Mouse (Mus musculus): Measurements from ENCODE around the gene Syn3.
"Not testable (repeated sequence)": the region's sequence is repeated elsewhere in the genome, so short reads cannot be mapped to it uniquely, and the experiment has no call there.

The Syn3 gene

DNA sequence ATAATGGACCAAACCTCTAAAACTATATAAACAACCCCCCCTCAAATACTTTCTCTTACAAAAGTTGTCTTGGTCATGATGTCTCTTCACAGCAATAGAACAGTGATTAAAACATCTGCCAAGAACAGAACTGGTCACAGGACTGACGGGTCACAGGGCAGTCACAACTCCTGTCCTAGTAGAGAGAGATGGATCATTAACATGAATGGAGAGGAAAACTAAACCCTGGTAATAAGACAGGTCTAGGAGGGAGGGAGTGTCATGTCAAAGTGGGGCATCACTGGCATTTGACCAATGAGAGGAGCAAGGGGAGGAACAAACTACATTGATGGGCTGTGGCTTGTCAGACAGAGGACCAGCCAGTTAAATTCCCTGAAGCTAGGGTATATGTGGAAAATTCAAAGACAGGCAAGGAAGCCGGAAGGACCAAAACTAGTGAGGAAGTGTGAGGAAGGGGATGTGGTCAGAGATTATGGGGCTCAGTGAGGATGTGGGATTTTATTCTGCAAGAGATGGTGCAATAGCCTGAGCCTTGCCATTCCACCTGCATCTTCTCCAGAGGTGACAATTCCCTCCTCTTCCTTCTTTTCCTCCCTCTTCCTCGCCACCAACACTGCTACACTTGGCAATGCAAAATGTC, 76.8 kb downstream of the Syn3 start:
- ATAC-seq (ENCODE audit: insufficient number of reproducible peaks, low FRiP score, low TSS enrichment), result no peak

DNA sequence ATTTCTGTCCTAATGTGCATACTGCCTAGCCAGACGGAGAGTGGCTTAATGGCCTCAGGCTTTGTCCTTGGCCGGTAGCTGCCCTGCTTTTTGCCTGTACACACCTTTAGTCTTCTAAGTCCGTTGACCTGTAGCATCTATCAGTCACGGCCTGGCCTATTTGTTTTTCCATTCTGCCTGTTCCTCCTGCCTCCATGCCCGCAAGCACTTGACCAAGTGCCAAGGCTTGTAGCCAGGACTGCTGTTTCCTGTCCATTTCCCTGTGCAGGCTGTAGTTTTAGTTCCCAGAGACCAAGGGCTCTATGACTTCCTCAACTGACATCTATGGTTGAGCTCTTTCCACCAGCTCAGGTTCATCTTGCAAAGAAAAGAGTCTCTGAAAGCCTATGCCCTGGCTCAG, 79.8 kb downstream of the Syn3 start:
- peak; percentile 64 for ATAC-seq (ENCODE audit: insufficient number of reproducible peaks, low FRiP score, low TSS enrichment)

GRCm38 (mm10) chr10:86418345-86418744, 80.4 kb downstream of the Syn3 start:
- no peak for ATAC-seq (ENCODE audit: insufficient number of reproducible peaks, low FRiP score, low TSS enrichment)

- ATAC-seq (ENCODE audit: insufficient number of reproducible peaks, low FRiP score, low TSS enrichment), result no peak
These were observed 81.9 kb downstream of the Syn3 start for GRCm38 (mm10) chr10:86416806-86417205.

DNA sequence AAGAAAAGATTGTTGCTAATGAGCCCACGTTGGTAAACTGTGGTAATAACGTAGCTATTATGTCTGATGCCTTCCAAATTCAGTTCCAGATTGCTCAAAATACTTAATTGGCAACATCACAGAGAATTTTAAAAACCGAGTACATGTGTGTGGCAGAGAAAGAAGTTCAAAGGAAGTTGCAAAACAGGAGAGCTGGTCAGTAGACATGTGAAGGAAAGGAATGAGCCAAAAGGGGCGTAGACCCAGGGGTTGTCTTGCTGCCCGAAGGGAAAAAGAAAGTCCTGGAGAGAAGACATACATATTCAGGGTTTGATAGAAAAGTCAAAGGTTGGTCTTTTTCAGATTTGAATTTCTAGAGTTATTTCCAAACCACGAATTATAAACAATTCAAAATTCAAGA, 87.8 kb downstream of the Syn3 start:
- ATAC-seq (ENCODE audit: insufficient number of reproducible peaks, low FRiP score, low TSS enrichment), result no peak

DNA sequence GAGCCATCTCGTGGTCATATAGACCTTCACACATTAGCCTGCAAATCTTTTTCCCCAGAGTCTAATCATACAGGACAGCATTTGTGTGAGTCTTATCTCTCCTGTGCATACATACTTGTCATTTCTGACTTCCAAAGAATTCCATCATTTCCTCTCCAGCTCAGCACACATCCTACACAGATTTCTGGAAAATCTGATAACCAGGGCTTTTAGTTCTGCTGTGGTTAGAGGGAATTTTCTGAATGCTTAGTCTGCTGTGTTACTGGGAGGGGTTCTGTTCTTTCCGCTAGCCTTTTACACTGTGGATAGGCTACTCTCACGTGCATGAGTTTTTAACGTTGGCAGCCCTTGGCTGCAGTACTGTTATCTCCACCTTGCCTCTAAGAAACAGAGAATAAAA, 91.7 kb downstream of the Syn3 start:
- no peak for ATAC-seq (ENCODE audit: insufficient number of reproducible peaks, low FRiP score, low TSS enrichment)

DNA sequence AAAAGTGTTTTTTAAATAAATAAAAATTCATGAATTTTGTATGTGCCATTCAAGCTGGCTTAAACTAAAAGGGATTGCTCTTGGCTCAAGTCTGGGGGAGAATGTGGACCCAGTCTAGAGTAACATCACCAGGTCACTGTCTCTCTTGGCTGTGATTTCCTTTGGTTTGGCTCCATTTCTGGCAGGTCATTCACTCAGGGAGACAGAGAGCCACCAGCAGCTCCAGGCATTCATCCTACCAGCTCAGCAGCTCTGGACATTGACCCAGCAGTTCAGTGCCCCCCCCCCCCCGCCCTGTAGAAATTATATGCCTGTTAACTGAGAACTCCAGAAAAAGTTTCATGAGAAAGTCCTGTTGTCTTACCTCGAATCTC, 100.4 kb downstream of the Syn3 start:
- no peak for ATAC-seq (ENCODE audit: insufficient number of reproducible peaks, low FRiP score, low TSS enrichment)

DNA sequence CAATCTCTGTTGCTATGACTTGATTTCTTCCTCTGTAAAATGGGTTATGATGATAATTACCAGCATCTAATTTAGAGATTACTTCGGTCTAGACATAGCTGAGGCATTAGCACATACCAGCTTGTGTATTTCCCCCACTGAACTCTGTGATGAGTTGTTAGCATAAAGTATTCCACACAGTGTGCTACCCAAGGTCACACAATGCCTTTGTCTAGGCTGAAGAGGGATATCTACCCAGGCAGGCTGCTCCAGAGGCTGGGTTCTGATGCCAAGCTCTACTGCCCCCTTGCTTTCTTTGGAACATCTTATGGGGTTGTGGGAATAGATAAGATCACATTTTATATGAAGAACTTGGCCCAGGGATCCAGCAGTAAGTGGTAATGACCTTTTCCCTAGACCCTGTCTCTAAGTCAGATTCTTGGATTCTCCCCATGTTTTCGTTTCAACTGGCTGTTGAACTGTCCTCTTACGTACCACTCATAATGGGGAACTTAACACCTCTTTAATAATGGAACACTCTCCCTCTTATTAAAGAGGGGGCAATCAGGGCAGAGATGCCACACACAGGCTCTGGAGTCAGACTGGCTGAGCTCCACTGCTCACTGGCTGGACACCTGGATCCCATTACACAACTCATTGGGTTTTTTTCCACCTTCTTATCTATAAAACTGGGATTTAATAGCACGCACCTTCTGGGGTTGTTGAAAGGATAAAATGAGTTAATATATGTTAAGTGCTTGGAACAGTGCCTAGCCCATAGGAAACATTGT, 100.9 kb downstream of the Syn3 start:
- no peak for ATAC-seq (ENCODE audit: insufficient number of reproducible peaks, low FRiP score, low TSS enrichment)

DNA sequence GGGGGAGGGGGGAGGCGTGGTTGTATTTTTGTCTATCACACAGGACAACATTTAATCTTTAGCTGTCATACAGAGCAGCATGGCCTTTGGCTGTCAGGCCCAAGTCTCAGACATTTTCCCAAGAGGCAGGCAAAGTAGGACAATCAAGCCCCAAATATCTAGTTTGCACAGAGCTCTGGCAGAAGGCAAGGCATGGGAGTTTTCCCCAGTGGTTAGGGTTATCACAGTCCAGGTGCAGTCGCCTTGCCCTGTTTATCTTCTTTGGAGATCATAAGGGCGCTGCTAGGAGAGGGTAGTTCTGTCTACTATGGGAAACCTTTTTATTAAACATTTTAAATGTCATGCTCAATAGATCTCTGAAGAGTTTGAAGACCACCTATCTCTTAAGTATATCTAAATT, 106.3 kb downstream of the Syn3 start:
- ATAC-seq (ENCODE audit: insufficient number of reproducible peaks, low FRiP score, low TSS enrichment), result no peak

DNA sequence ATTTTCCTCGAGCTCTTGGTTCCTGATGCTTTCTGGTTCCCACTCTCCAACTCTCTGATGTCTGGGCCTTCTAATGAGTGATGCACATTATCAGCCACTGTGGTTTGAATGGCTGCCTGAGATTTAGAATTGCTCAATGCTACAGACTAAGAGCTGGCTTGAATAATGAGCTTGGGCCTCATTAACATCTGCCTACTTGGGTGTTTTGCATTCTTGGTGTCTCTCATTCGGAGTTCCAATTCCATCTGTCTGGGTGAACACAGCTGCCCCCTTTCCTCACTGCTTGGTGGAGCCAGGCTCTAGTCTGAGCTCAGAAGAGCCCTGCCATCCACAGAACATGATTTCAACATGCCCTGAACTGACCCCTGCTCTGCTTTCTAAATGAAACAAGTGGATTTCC, 108.8 kb downstream of the Syn3 start:
- ATAC-seq (ENCODE audit: insufficient number of reproducible peaks, low FRiP score, low TSS enrichment), result no peak

GRCm38 (mm10) chr10:86389357-86389756, 109.3 kb downstream of the Syn3 start:
- no peak for ATAC-seq (ENCODE audit: insufficient number of reproducible peaks, low FRiP score, low TSS enrichment)

DNA sequence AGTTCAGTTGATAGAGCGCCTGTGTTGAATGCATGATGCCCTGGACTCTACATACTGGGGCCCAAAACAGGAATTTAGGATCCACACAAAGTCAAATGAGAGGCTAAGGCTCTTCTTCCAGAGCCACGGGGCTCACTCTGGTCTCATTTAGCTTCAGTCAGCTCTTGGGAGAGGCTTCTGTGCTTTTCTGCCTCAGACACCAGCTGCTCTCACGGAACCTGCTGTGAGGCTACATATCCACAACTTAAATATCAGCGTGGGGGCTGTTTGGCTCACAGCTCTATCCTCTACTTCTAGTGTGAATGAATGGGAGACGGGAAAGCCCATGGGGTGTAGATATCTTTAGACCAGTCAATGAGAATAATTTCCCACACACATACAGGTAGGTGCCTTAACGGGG, 109.9 kb downstream of the Syn3 start:
- ATAC-seq (ENCODE audit: insufficient number of reproducible peaks, low FRiP score, low TSS enrichment), result no peak; the same call in 1 of the 2 replicates

DNA sequence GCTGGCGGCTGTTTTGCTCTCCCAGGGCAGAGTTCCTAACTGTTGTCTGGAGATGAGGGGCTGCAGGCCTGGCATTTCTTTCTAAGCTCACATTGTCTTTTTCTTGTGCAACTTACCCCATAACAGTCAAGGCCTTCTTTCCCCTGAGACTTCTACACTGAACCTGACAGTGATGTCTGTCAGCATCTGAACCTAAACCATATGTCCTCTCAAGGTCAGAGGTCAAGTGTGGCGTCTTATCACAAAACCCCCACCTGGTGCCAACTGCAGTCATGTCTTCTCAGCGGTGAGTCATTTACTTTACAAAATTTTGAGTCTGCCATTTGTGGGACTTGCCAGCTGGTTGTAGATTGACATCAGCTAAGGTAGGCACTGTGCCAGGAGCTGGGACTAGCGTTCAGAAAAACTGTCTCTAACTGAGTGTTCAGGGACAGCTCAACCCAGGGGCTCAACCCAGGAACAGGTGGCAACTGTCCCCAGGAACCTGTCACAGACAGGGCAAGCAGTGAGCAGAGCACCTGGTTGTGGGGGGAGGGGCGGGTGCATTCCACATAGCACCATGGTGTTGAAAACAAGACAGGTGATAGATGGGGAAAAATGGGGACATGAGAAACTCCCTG, 110.8 kb downstream of the Syn3 start:
- peak; percentile 69 for ATAC-seq (ENCODE audit: insufficient number of reproducible peaks, low FRiP score, low TSS enrichment)

DNA sequence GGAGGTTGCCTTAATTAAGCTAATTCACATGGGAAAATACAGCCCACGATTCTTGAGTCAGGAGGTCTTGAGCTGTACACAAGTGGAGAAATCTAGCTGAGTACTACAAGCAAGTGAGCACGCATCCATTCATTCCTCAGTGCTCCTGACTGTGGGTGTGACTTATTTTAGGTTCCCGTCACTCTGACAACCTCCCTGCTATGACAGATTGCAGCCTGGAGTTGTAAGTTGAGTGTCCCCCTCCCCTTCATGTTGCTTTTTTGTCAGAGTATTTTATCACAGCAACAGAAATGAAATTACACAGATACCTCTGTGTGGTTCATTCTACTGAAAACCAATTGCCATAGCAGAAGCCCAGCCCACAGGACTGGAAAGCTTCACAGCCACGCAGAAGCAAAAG, 112.5 kb downstream of the Syn3 start:
- no peak for ATAC-seq (ENCODE audit: insufficient number of reproducible peaks, low FRiP score, low TSS enrichment)

- ATAC-seq (ENCODE audit: insufficient number of reproducible peaks, low FRiP score, low TSS enrichment), result no peak
These were observed 113.0 kb downstream of the Syn3 start for GRCm38 (mm10) chr10:86385656-86386055.

GRCm38 (mm10) chr10:86384655-86385054, 114.0 kb downstream of the Syn3 start:
- no peak for ATAC-seq (ENCODE audit: insufficient number of reproducible peaks, low FRiP score, low TSS enrichment)

DNA sequence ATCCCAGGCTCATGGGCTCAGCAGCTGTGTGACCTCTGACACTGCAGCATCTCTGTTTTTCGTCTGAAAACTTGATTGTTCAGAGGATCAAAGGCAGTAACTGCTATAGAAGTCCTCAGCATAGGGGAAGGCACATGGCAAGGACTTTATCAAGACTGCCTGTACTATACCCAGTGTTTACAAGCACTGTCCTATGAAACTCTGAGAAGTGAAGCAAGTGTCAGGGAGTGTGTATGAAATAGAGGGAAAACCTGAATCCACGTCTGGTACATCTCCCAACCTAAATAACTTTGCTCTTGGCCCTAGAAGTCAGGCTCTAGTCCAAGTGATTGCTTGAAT, 116.8 kb downstream of the Syn3 start:
- no peak for ATAC-seq (ENCODE audit: insufficient number of reproducible peaks, low FRiP score, low TSS enrichment)

- ATAC-seq (ENCODE audit: insufficient number of reproducible peaks, low FRiP score, low TSS enrichment), result no peak
These were observed 117.4 kb downstream of the Syn3 start for GRCm38 (mm10) chr10:86381150-86381921.

- ATAC-seq (ENCODE audit: insufficient number of reproducible peaks, low FRiP score, low TSS enrichment), result no peak
These were observed 118.1 kb downstream of the Syn3 start for GRCm38 (mm10) chr10:86380626-86381025.

GRCm38 (mm10) chr10:86378803-86379202, 119.9 kb downstream of the Syn3 start:
- ATAC-seq (ENCODE audit: insufficient number of reproducible peaks, low FRiP score, low TSS enrichment), result not testable (repeated sequence)

All from cerebellum, adult (tissue).